Mouse (Mus musculus) limb, embryonic 12.5 days (tissue): ENCODE measurements around the gene Acat2. TPM values are rescaled to one million over a fixed set of nuclear protein-coding genes. Genes with fewer than 3 reads are reported as not detected.
"Not testable (repeated sequence)": the region's sequence is repeated elsewhere in the genome, so short reads cannot be mapped to it uniquely, and the experiment has no call there.

Experiments
- ATAC-seq: fragments of 200-750 bp; cut with Nextera tagmentation; 2 replicates; pipeline ENCODE4 v1.8.0; 2017; ENCODE audit warnings: low read depth, moderate TSS enrichment; ENCODE audit not compliant: insufficient number of reproducible peaks, insufficient read depth, low FRiP score, low TSS enrichment
- H3K27ac ChIP-seq: fragments of 300-500 bp; sonication (generic); 2 replicates; pipeline ENCODE4 v1.5.1; 2016; ENCODE audit warnings: mild to moderate bottlenecking, moderate library complexity
- H3K27me3 ChIP-seq: fragments of 300-500 bp; sonication (generic); 2 replicates; pipeline ENCODE4 v1.6.1; 2016; ENCODE audit warnings: mild to moderate bottlenecking, moderate library complexity
- H3K36me3 ChIP-seq: fragments of 300-500 bp; sonication (generic); 2 replicates; pipeline ENCODE4 v1.6.1; 2016; ENCODE audit warnings: mild to moderate bottlenecking, moderate library complexity
- H3K4me1 ChIP-seq: fragments of 300-500 bp; sonication (generic); replicated peaks from 2 replicates; pipeline ENCODE4 v1.6.1; 2016
- H3K4me2 ChIP-seq: fragments of 300-500 bp; sonication (generic); 2 replicates; pipeline ENCODE4 v1.6.1; 2016; ENCODE audit warnings: mild to moderate bottlenecking, moderate library complexity
- H3K4me3 ChIP-seq: fragments of 300-500 bp; sonication (generic); replicated peaks from 2 replicates; pipeline ENCODE4 v1.5.1; 2016; ENCODE audit warnings: mild to moderate bottlenecking
- H3K9ac ChIP-seq: fragments of 300-500 bp; sonication (generic); replicated peaks from 2 replicates; pipeline ENCODE4 v1.6.1; 2016; ENCODE audit warnings: mild to moderate bottlenecking, moderate library complexity
- H3K9me3 ChIP-seq: fragments of 300-500 bp; sonication (generic); 2 replicates; pipeline ENCODE4 v1.6.1; 2016; ENCODE audit warnings: mild to moderate bottlenecking, moderate library complexity
- WGBS: fragments of 180-500 bp; shearing (Covaris S2); methylation state at CpG from one replicate; pipeline ENCODE4 v1.1.7; 2016; 5-methylcytosine and 5-hydroxymethylcytosine counted together
- polyA plus RNA-seq: library from polyadenylated mRNA; unstranded; fragments of >200 nt; fragmentation: Nextera tagmentation; extraction: Ambion mirVana; gene quantifications from 2 replicates; pipeline ENCODE4 v1.2.1, GENCODE M21; 2016

Acat2 gene
- polyA plus RNA-seq, 1 experiment from 2014 or later, result 287 TPM

- Histone ChIP-seq H3K4me3 (peak overlapping the region; percentile 30; the same call in 1 of the 2 replicates), H3K36me3 (peaks cover 24% of the 10 kb centered on the region), H3K4me2 (peak overlapping the region; percentile 51)
- not testable (repeated sequence) for H3K27me3 ChIP-seq, H3K9ac ChIP-seq, H3K27ac ChIP-seq, H3K9me3 ChIP-seq, H3K4me1 ChIP-seq, ATAC-seq
- 48% methylated on average over 2 of the region's 2 CpGs for WGBS
These were observed 1.2 kb downstream of the Acat2 start for GRCm38 (mm10) chr17:12959377-12959776.

DNA sequence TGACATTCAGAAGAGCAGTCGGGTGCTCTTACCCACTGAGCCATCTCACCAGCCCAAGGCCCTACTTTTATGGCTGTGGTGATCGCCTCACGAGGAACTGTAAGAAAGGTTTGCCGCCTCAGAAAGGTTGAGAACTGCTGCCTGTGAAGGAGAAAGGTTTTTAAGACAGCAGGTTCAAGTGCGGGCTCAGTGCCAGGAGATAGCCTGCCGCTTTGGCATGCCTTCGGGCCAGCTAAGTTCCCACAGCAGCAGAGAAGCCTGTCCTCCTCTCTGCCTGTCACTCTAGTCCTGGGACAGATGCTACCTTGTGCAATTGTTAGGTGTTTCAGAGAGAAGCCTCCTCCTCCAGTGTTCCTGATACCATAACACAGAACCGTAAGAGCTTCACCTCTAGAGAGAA, 3.9 kb downstream of the Acat2 start:
- Histone ChIP-seq H3K9ac (no peak overlapping the region), H3K4me3 (no peak overlapping the region)
- WGBS, result 93% methylated on average over 8 of the region's 8 CpGs

GRCm38 (mm10) chr17:12949669-12950068, 10.9 kb downstream of the Acat2 start:
- no peak overlapping the region for H3K4me3 ChIP-seq
- H3K4me1 ChIP-seq, result no peaks in the 10 kb centered on the region
- WGBS, result 93% methylated on average over 5 of the region's 5 CpGs
- H3K4me2 ChIP-seq, result no peak overlapping the region
- H3K27ac ChIP-seq, result no peak overlapping the region
- H3K27me3 ChIP-seq, result no peaks in the 10 kb centered on the region
- peaks cover 77% of the 10 kb centered on the region for H3K36me3 ChIP-seq
- no peak overlapping the region for H3K9ac ChIP-seq
- no peak for ATAC-seq
- no peaks in the 10 kb centered on the region for H3K9me3 ChIP-seq

More for the DNA sequence above, 3.9 kb downstream of the Acat2 start:
- Histone ChIP-seq H3K27ac (no peak overlapping the region), H3K4me1 (peaks cover 7% of the 10 kb centered on the region), H3K27me3 (no peaks in the 10 kb centered on the region), H3K36me3 (peaks cover 44% of the 10 kb centered on the region), H3K4me2 (no peak overlapping the region), H3K9me3 (no peaks in the 10 kb centered on the region)
- ATAC-seq, result no peak

- no peaks in the 10 kb centered on the region for H3K9me3 ChIP-seq
- H3K27me3 ChIP-seq, result no peaks in the 10 kb centered on the region
- peaks cover 11% of the 10 kb centered on the region for H3K4me1 ChIP-seq
- ATAC-seq, result no peak
- 91% methylated on average over 6 of the region's 6 CpGs for WGBS
- H3K36me3 ChIP-seq, result peaks cover 50% of the 10 kb centered on the region
- H3K4me2 ChIP-seq, result no peak overlapping the region
- H3K9ac ChIP-seq, result no peak overlapping the region
- H3K27ac ChIP-seq, result no peak overlapping the region
- H3K4me3 ChIP-seq, result no peak overlapping the region
These were observed 17.9 kb downstream of the Acat2 start for GRCm38 (mm10) chr17:12942459-12943162.

GRCm38 (mm10) chr17:12941543-12942260, 18.8 kb downstream of the Acat2 start:
- no peak overlapping the region for H3K4me3 ChIP-seq
- no peaks in the 10 kb centered on the region for H3K9me3 ChIP-seq
- no peak overlapping the region for H3K27ac ChIP-seq
- no peak overlapping the region for H3K9ac ChIP-seq
- H3K36me3 ChIP-seq, result peaks cover 45% of the 10 kb centered on the region
- H3K27me3 ChIP-seq, result no peaks in the 10 kb centered on the region
- peaks cover 11% of the 10 kb centered on the region for H3K4me1 ChIP-seq
- ATAC-seq, result no peak
- H3K4me2 ChIP-seq, result no peak overlapping the region
- WGBS, result 80% methylated on average over 8 of the region's 8 CpGs

- peak within 1 kb of the TSS; percentile 63 for H3K4me2 ChIP-seq
- H3K27ac ChIP-seq, result 0 out of 2 replicates have a peak within 1 kb of the TSS, but pooled peaks have one; percentile 47
- ATAC-seq, result peak; percentile 50; the same call in 1 of the 2 replicates
- H3K4me3 ChIP-seq, result peak within 1 kb of the TSS; percentile 32
- WGBS, result 15% methylated on average over 27 of the region's 27 CpGs
- H3K9me3 ChIP-seq, result no peaks in the 10 kb centered on the region
- peak within 1 kb of the TSS; percentile 44 for H3K9ac ChIP-seq
- peaks cover 32% of the 10 kb centered on the region for H3K36me3 ChIP-seq
- H3K4me1 ChIP-seq, result peaks cover 11% of the 10 kb centered on the region
- H3K27me3 ChIP-seq, result no peaks in the 10 kb centered on the region
These were observed 20.3 kb downstream of the Acat2 start, which contains the start of gene Acat3 for GRCm38 (mm10) chr17:12940151-12940805. TSS of gene Acat3 (minus strand) at chr17:12940600.

DNA sequence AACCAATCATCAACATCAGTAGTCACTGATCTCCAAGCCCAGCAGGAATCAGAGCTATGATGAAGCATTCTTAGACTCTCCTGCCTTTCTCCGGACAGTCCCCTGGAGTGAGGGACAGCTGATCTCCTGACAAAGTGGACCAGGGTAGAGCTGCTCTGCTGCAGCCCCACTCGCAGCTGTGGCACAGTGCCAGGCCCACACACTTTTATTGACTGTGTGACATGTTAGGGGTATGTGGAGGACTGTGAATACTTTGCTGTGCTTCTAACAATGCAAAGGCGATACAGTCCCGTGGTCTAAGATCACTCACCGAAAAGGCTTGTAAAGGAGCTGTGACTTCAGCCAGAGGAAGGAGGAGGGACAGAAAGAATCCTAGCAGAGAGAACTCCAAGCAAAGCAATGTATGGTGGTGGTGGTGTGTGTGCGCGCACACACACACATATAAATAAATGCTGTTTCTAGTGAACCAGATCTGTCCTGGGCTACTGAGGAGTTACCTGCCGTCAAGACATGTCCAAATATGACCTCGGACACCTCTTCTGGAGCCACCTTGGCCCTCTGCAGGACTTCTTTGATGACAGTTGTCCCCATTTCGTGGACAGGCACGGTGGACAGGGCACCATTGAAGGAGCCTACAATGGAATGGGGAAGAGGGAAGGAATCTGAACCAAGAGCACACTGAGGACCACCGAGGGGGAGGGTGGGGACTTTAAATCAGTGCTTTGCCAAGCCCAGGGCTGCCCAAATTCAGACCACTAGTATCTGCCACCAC, 21.0 kb downstream of the Acat2 start:
- 44% methylated on average over 2 of the region's 12 CpGs for WGBS
- ATAC-seq, result peak; percentile 58; the same call in 1 of the 2 replicates
- H3K4me1 ChIP-seq, result peaks cover 11% of the 10 kb centered on the region
- peak overlapping the region; percentile 63 for H3K4me2 ChIP-seq
- H3K27me3 ChIP-seq, H3K27ac ChIP-seq, H3K9me3 ChIP-seq: not testable (repeated sequence)
- peak overlapping the region; percentile 44 for H3K9ac ChIP-seq
- H3K36me3 ChIP-seq, result peaks cover 25% of the 10 kb centered on the region
- H3K4me3 ChIP-seq, result peak overlapping the region; percentile 32

DNA sequence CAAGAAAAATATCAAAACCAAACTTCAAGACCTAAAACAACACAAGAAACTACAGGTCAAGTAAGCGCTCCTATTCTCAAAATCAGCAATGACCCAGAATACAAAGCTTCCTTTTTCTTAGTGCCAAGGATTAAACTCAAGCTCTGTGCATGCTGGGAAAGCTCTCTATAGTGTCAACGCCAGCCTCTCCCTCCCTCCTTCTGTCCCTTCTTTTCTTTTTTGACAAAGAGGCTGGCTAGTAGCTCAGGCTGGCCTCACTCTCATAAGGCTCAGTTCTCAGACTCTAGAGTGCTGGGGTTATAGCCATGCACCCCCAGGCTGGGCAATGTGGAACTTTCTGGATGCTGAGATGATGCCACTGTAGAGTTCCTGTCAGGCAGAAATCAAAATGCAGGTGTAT, 22.5 kb downstream of the Acat2 start:
- Histone ChIP-seq H3K4me3 (no peak overlapping the region), H3K9me3 (no peaks in the 10 kb centered on the region), H3K9ac (no peak overlapping the region), H3K4me1 (peaks cover 11% of the 10 kb centered on the region), H3K27me3 (no peaks in the 10 kb centered on the region), H3K36me3 (peaks cover 11% of the 10 kb centered on the region), H3K4me2 (no peak overlapping the region), H3K27ac (no peak overlapping the region)
- no peak for ATAC-seq
- 58% methylated on average over 2 of the region's 2 CpGs for WGBS

DNA sequence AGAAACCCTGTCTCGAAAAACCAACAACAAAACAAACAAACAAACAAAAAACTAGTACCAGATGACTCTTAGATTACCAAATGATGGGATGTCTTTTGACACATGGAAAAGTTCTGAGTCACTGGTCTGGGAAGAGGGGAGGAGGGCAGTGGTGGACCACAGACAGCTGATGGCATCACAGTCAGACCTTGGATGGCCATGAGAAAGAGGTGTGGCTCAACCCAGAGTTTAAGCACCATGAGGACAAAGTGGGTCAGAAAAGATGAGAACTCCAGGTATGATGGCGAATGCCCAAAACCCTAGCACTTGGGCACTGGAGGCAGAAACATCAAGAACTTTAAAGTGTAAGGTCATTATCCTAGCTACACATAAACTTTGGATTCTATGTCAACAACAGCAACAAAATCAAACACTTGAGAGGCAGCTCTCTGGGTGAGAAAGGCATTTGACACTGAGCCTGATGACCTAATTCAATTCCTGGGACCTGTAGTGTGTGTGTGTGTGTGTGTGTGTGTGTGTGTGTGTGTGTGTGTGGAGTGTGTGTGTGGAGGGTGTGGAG, 23.1 kb downstream of the Acat2 start:
- Histone ChIP-seq H3K4me2 (no peak overlapping the region), H3K9me3 (no peaks in the 10 kb centered on the region), H3K27ac (no peak overlapping the region), H3K9ac (no peak overlapping the region), H3K27me3 (no peaks in the 10 kb centered on the region), H3K4me3 (no peak overlapping the region), H3K36me3 (peaks cover 5% of the 10 kb centered on the region), H3K4me1 (peaks cover 11% of the 10 kb centered on the region)
- WGBS, result 89% methylated on average over 2 of the region's 2 CpGs
- no peak for ATAC-seq

- H3K27me3 ChIP-seq, result no peaks in the 10 kb centered on the region
- no peaks in the 10 kb centered on the region for H3K36me3 ChIP-seq
- peaks cover 9% of the 10 kb centered on the region for H3K4me1 ChIP-seq
- 66% methylated on average over 4 of the region's 4 CpGs for whole genome bisulfite sequencing
- no peak overlapping the region for H3K9ac ChIP-seq
- H3K4me2 ChIP-seq, result no peak overlapping the region
- no peak overlapping the region for H3K4me3 ChIP-seq
- no peak overlapping the region for H3K27ac ChIP-seq
- ATAC-seq, result no peak
- H3K9me3 ChIP-seq, result no peaks in the 10 kb centered on the region
These were observed 24.8 kb downstream of the Acat2 start for GRCm38 (mm10) chr17:12935719-12936118.
